Mouse (Mus musculus): ENCODE results near the gene Hmox2. TPM values are rescaled to one million over a fixed set of nuclear protein-coding genes. Genes with fewer than 3 reads are reported as not detected.
"Not testable (repeated sequence)": the region's sequence is repeated elsewhere in the genome, so short reads cannot be mapped to it uniquely, and the experiment has no call there.

The Hmox2 gene
- 83.1 and 99.5 TPM in 2 replicates for polyA plus RNA-seq (2015; fragmentation: Nextera tagmentation; extraction: Ambion mirVana)

GRCm38 (mm10) chr16:4725780-4726527 is at the start of gene Hmox2:
Gene Hmox2 (plus strand): TSS chr16:4726361.
- no peaks in the 10 kb centered on the region for H3K27me3 ChIP-seq (replicated peaks; ENCODE audit: control insufficient read depth, insufficient read depth, low read length)
- peaks cover 10% of the 10 kb centered on the region for H3K4me1 ChIP-seq (replicated peaks; ENCODE audit: control insufficient read depth, insufficient read depth, low read length)
- H3K9me3 ChIP-seq (ENCODE audit: control insufficient read depth, low read length), result no peaks in the 10 kb centered on the region
- 6% methylated on average over 33 of the region's 35 CpGs for WGBS
- peak within 1 kb of the TSS; percentile 90 for H3K9ac ChIP-seq (replicated peaks; ENCODE audit: low read depth, low read length)
- peak within 1 kb of the TSS; percentile 87 for H3K4me2 ChIP-seq (ENCODE audit: low read length)
- no peaks in the 10 kb centered on the region for H3K36me3 ChIP-seq (ENCODE audit: control insufficient read depth, insufficient read depth)
- peak within 1 kb of the TSS; percentile 75 for H3K27ac ChIP-seq (ENCODE audit: low read length)
- ATAC-seq, result peak; percentile 97
- H3K4me3 ChIP-seq (replicated peaks; ENCODE audit: low read length), result peak within 1 kb of the TSS; percentile 97

GRCm38 (mm10) chr16:4676836-4677235 is 49.3 kb upstream of the Hmox2 start:
- Histone ChIP-seq H3K4me3 (replicated peaks; ENCODE audit: low read length) (no peak overlapping the region), H3K36me3 (ENCODE audit: control insufficient read depth, insufficient read depth) (peaks cover 5% of the 10 kb centered on the region; the same call in 1 of the 2 replicates), H3K9me3 (ENCODE audit: control insufficient read depth, low read length) (no peaks in the 10 kb centered on the region), H3K4me2 (ENCODE audit: low read length) (no peak overlapping the region), H3K4me1 (replicated peaks; ENCODE audit: control insufficient read depth, insufficient read depth, low read length) (peaks cover 9% of the 10 kb centered on the region; the same call in 1 of the 2 replicates), H3K27ac (ENCODE audit: low read length) (no peak overlapping the region), H3K9ac (replicated peaks; ENCODE audit: low read depth, low read length) (no peak overlapping the region), H3K27me3 (replicated peaks; ENCODE audit: control insufficient read depth, insufficient read depth, low read length) (no peaks in the 10 kb centered on the region)
- no peak for ATAC-seq
- WGBS, result 95% methylated on average over 5 of the region's 5 CpGs

GRCm38 (mm10) chr16:4678080-4678479 is 48.1 kb upstream of the Hmox2 start:
- Histone ChIP-seq H3K4me3 (replicated peaks; ENCODE audit: low read length) (no peak overlapping the region), H3K9ac (replicated peaks; ENCODE audit: low read depth, low read length) (no peak overlapping the region), H3K27ac (ENCODE audit: low read length) (no peak overlapping the region), H3K36me3 (ENCODE audit: control insufficient read depth, insufficient read depth) (peaks cover 5% of the 10 kb centered on the region; the same call in 1 of the 2 replicates), H3K9me3 (ENCODE audit: control insufficient read depth, low read length) (no peaks in the 10 kb centered on the region), H3K4me1 (replicated peaks; ENCODE audit: control insufficient read depth, insufficient read depth, low read length) (peaks cover 11% of the 10 kb centered on the region), H3K27me3 (replicated peaks; ENCODE audit: control insufficient read depth, insufficient read depth, low read length) (no peaks in the 10 kb centered on the region), H3K4me2 (ENCODE audit: low read length) (no peak overlapping the region)
- WGBS, result 85% methylated on average over 5 of the region's 5 CpGs
- ATAC-seq, result no peak

GRCm38 (mm10) chr16:4679121-4680018 is 46.8 kb upstream of the Hmox2 start, which contains the start of gene Coro7:
Gene Coro7 (minus strand): TSS chr16:4679777.
- H3K36me3 ChIP-seq (ENCODE audit: control insufficient read depth, insufficient read depth), result peaks cover 5% of the 10 kb centered on the region; the same call in 1 of the 2 replicates
- peak within 1 kb of the TSS; percentile 72 for H3K9ac ChIP-seq (replicated peaks; ENCODE audit: low read depth, low read length)
- H3K9me3 ChIP-seq (ENCODE audit: control insufficient read depth, low read length), result no peaks in the 10 kb centered on the region
- H3K4me1 ChIP-seq (replicated peaks; ENCODE audit: control insufficient read depth, insufficient read depth, low read length), result peaks cover 14% of the 10 kb centered on the region
- ATAC-seq, result peak; percentile 89
- H3K4me3 ChIP-seq (replicated peaks; ENCODE audit: low read length), result peak within 1 kb of the TSS; percentile 73
- H3K27me3 ChIP-seq (replicated peaks; ENCODE audit: control insufficient read depth, insufficient read depth, low read length), result no peaks in the 10 kb centered on the region
- peak within 1 kb of the TSS; percentile 96 for H3K4me2 ChIP-seq (ENCODE audit: low read length)
- under 1% methylated on average over 47 of the region's 47 CpGs for WGBS
- no peak within 1 kb of the TSS for H3K27ac ChIP-seq (ENCODE audit: low read length)

GRCm38 (mm10) chr16:4680922-4681455 is 45.2 kb upstream of the Hmox2 start:
- H3K9me3 ChIP-seq (ENCODE audit: control insufficient read depth, low read length); ATAC-seq; H3K27ac ChIP-seq (ENCODE audit: low read length); H3K27me3 ChIP-seq (replicated peaks; ENCODE audit: control insufficient read depth, insufficient read depth, low read length); H3K4me2 ChIP-seq (ENCODE audit: low read length); H3K9ac ChIP-seq (replicated peaks; ENCODE audit: low read depth, low read length); H3K36me3 ChIP-seq (ENCODE audit: control insufficient read depth, insufficient read depth); H3K4me3 ChIP-seq (replicated peaks; ENCODE audit: low read length): not testable (repeated sequence)
- H3K4me1 ChIP-seq (replicated peaks; ENCODE audit: control insufficient read depth, insufficient read depth, low read length), result peaks cover 24% of the 10 kb centered on the region
- 83% methylated on average over 3 of the region's 3 CpGs for WGBS

- Histone ChIP-seq H3K4me1 (replicated peaks; ENCODE audit: control insufficient read depth, insufficient read depth, low read length) (peaks cover 24% of the 10 kb centered on the region), H3K4me2 (ENCODE audit: low read length) (peak overlapping the region; percentile 95; the same call in 1 of the 2 replicates), H3K9ac (replicated peaks; ENCODE audit: low read depth, low read length) (no peak overlapping the region), H3K4me3 (replicated peaks; ENCODE audit: low read length) (peak overlapping the region; percentile 93; the same call in 1 of the 2 replicates), H3K36me3 (ENCODE audit: control insufficient read depth, insufficient read depth) (0 out of 2 replicates have a peak, but pooled peaks cover 1% of the 10 kb centered on the region), H3K27me3 (replicated peaks; ENCODE audit: control insufficient read depth, insufficient read depth, low read length) (no peaks in the 10 kb centered on the region), H3K27ac (ENCODE audit: low read length) (no peak overlapping the region), H3K9me3 (ENCODE audit: control insufficient read depth, low read length) (no peaks in the 10 kb centered on the region)
- WGBS, result 83% methylated on average over 4 of the region's 4 CpGs
- no peak for ATAC-seq
Observed at GRCm38 (mm10) chr16:4682628-4683179, 43.5 kb upstream of the Hmox2 start.

- Histone ChIP-seq H3K4me1 (replicated peaks; ENCODE audit: control insufficient read depth, insufficient read depth, low read length) (peaks cover 24% of the 10 kb centered on the region), H3K27me3 (replicated peaks; ENCODE audit: control insufficient read depth, insufficient read depth, low read length) (no peaks in the 10 kb centered on the region), H3K4me3 (replicated peaks; ENCODE audit: low read length) (peak overlapping the region; percentile 93), H3K9ac (replicated peaks; ENCODE audit: low read depth, low read length) (peak overlapping the region; percentile 96), H3K27ac (ENCODE audit: low read length) (peak overlapping the region; percentile 81), H3K36me3 (ENCODE audit: control insufficient read depth, insufficient read depth) (0 out of 2 replicates have a peak, but pooled peaks cover 3% of the 10 kb centered on the region), H3K9me3 (ENCODE audit: control insufficient read depth, low read length) (no peaks in the 10 kb centered on the region), H3K4me2 (ENCODE audit: low read length) (peak overlapping the region; percentile 95)
- 38% methylated on average over 9 of the region's 9 CpGs for WGBS
- no peak for ATAC-seq
Observed at GRCm38 (mm10) chr16:4683193-4683580, 43.0 kb upstream of the Hmox2 start.

- peaks cover 20% of the 10 kb centered on the region for H3K4me1 ChIP-seq (replicated peaks; ENCODE audit: control insufficient read depth, insufficient read depth, low read length)
- peak overlapping the region; percentile 81 for H3K27ac ChIP-seq (ENCODE audit: low read length)
- H3K36me3 ChIP-seq (ENCODE audit: control insufficient read depth, insufficient read depth), result 0 out of 2 replicates have a peak, but pooled peaks cover 3% of the 10 kb centered on the region
- ATAC-seq, result peak; percentile 90
- no peaks in the 10 kb centered on the region for H3K27me3 ChIP-seq (replicated peaks; ENCODE audit: control insufficient read depth, insufficient read depth, low read length)
- H3K9ac ChIP-seq (replicated peaks; ENCODE audit: low read depth, low read length), result peak overlapping the region; percentile 96
- no peaks in the 10 kb centered on the region for H3K9me3 ChIP-seq (ENCODE audit: control insufficient read depth, low read length)
- under 1% methylated on average over 54 of the region's 54 CpGs for WGBS
- peak overlapping the region; percentile 95 for H3K4me2 ChIP-seq (ENCODE audit: low read length)
- peak overlapping the region; percentile 93 for H3K4me3 ChIP-seq (replicated peaks; ENCODE audit: low read length)
Observed at GRCm38 (mm10) chr16:4683581-4684456, 42.3 kb upstream of the Hmox2 start.
